12 mouse cellular contexts compared by ENCODE assay signal in the genomic region with DNA sequence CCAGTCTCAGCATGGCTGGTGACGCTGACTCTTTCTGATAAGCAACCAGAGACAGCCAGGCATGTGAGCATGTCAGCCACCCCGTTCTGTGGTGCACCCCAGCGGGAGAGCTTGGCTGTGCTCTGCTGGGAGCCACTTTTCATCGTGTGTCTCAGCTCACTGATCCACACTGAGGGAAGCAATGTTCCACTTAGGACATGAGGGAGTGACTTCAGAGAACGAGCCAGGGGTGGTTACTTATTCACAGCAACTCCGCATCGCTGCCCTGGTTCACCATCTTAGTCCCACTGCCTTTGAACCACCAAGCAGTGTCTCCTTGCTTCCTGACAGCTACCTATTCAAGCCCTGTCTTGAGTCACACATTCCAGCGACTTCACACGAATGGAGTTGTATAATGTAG.
"Had no signal": no experiment of that assay in that cellular context is flagged by ENCODE, and none has a peak within 500 bp of the region (broad histone marks: within the 10 kb centered on the region; RNA-seq: fewer than 3 reads in every experiment).

No protein-coding gene starts in this region.

- H3K36me3 ChIP-seq: limb, embryonic 10.5 days; liver, embryonic 15.5 days; midbrain, embryonic 13.5 days; neural tube, embryonic 15.5 days had no signal

- ATAC-seq: inflammation-experienced regulatory T-cells, adult 6 months; lung, postnatal 0 days; midbrain, embryonic 13.5 days had no signal

- H3K4me1 ChIP-seq: liver, embryonic 15.5 days had no signal

- H3K4me3 ChIP-seq: limb, embryonic 10.5 days; liver, embryonic 15.5 days; midbrain, embryonic 13.5 days; myocyte; neural tube, embryonic 15.5 days had no signal

- H3K9me3 ChIP-seq: limb, embryonic 10.5 days; liver, embryonic 15.5 days; midbrain, embryonic 13.5 days; neural tube, embryonic 15.5 days had no signal

- H3K4me2 ChIP-seq: liver, embryonic 11.5 days; liver, embryonic 15.5 days; midbrain, embryonic 13.5 days; neural tube, embryonic 15.5 days had no signal

- H3K9ac ChIP-seq: liver, embryonic 15.5 days; midbrain, embryonic 13.5 days; neural tube, embryonic 15.5 days had no signal

- DNase-seq: lung, adult 2 months; lung, postnatal 36 days; thymus, adult 18-20 months; thymus, postnatal 14 days had no signal

- H3K27me3 ChIP-seq: liver, embryonic 15.5 days had no signal

- H3K27ac ChIP-seq: limb, embryonic 10.5 days; liver, embryonic 15.5 days; midbrain, embryonic 13.5 days; neural tube, embryonic 15.5 days had no signal
